In the genomic region with DNA sequence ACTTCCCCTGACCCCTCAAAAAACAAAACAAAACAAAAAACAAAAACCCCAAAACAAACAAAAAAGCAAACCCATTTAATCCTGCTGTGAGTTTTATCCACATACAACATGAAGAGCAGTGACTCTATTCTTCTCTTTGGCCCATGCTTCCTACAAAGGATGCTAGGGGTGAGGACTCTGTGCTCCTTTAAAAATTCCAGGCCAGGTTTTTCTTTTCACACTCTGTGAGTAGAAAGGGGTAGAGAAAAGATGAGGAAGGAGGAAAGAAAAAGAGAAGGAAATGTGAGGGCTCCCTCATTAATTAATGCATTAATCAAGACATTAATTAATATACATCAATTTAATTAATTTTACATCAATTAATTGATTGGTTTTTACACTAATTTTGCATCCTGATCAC, we compare ENCODE assay signal across 26 mouse cellular contexts.
A peak's percentile ranks its signal among the peaks of the same experiment; 100 is the strongest.
DNase-seq lines count a peak whose midpoint lies in the region; ATAC-seq and TF ChIP-seq lines count a peak whose summit lies in the region.
"Had no signal": no experiment of that assay in that cellular context is flagged by ENCODE, and none has a peak within 500 bp of the region (broad histone marks: within the 10 kb centered on the region; RNA-seq: fewer than 3 reads in every experiment).

No protein-coding gene starts in this region.

- intact Hi-C loops in gastrocnemius, postnatal 14 days (cut with DNase I; ENCODE audit: low total_unique reads): no loop called here

- H3K4me1 ChIP-seq in forebrain, embryonic 10.5 days: no peaks in the 10 kb centered on the region
- no peaks in the 10 kb centered on the region for H3K4me1 ChIP-seq in forebrain, embryonic 11.5 days (replicated peaks; ENCODE audit: control insufficient read depth, insufficient read depth, low read length)
- H3K4me1 ChIP-seq in cerebellum, adult 2 months (ENCODE audit: control insufficient read depth, insufficient read depth, low read length): no peaks in the 10 kb centered on the region
- H3K4me1 ChIP-seq: embryonic facial prominence, embryonic 12.5 days; embryonic facial prominence, embryonic 15.5 days had no signal

- no peak for TF ChIP-seq CTCF in cerebellum, adult 2 months (IDR thresholded peaks at IDR 0.05; ENCODE audit: borderline replicate concordance, insufficient read depth, low read depth, low read length)

- H3K4me3 ChIP-seq in forebrain, embryonic 10.5 days: no peak overlapping the region
- no peak overlapping the region for H3K4me3 ChIP-seq in forebrain, embryonic 11.5 days (ENCODE audit: low read depth, low read length)
- H3K4me3 ChIP-seq in cerebellum, adult 2 months (replicated peaks; ENCODE audit: insufficient read depth, low read depth, low read length): no peak overlapping the region
- H3K4me3 ChIP-seq: embryonic facial prominence, embryonic 12.5 days; embryonic facial prominence, embryonic 15.5 days; forebrain, embryonic 13.5 days; hindbrain, embryonic 13.5 days had no signal

- H3K4me2 ChIP-seq in forebrain, embryonic 11.5 days (ENCODE audit: low read depth, low read length, severe bottlenecking): no peak overlapping the region
- H3K4me2 ChIP-seq: embryonic facial prominence, embryonic 12.5 days; embryonic facial prominence, embryonic 15.5 days; forebrain, embryonic 13.5 days; heart, embryonic 11.5 days; hindbrain, embryonic 13.5 days had no signal

- H3K9ac ChIP-seq in forebrain, embryonic 11.5 days (ENCODE audit: low read length): no peak overlapping the region
- H3K9ac ChIP-seq: embryonic facial prominence, embryonic 12.5 days; embryonic facial prominence, embryonic 15.5 days; forebrain, embryonic 13.5 days; hindbrain, embryonic 13.5 days had no signal

- no peaks in the 10 kb centered on the region for H3K27me3 ChIP-seq in forebrain, embryonic 10.5 days (ENCODE audit: poor library complexity, severe bottlenecking)
- no peaks in the 10 kb centered on the region for H3K27me3 ChIP-seq in forebrain, embryonic 11.5 days (ENCODE audit: control insufficient read depth, insufficient read depth, low read length)
- H3K27me3 ChIP-seq in cerebellum, adult 2 months (ENCODE audit: control insufficient read depth, insufficient read depth, low read length): no peaks in the 10 kb centered on the region
- H3K27me3 ChIP-seq: embryonic facial prominence, embryonic 12.5 days; embryonic facial prominence, embryonic 15.5 days; forebrain, embryonic 13.5 days; hindbrain, embryonic 13.5 days had no signal

- no peak for DNase-seq in forebrain, embryonic 10.5 days (ENCODE audit: extremely low spot score, low spot score)
- DNase-seq in forebrain, embryonic 11.5 days (ENCODE audit: low spot score): no peak
- DNase-seq in ES-CJ7 (ENCODE audit: low read depth, low spot score) (peak; percentile 12), MN1 (ENCODE audit: low spot score) (peak; percentile 14)
- DNase-seq in retina, embryonic 14.5 days (ENCODE audit: low spot score): peak; percentile 30
- no peak for DNase-seq in cerebellum, adult 2 months
- DNase-seq in gastrocnemius, postnatal 14 days: no peak
- DNase-seq: adrenal gland, adult 2 months; adrenal gland, postnatal 25 days; cerebellum, adult 11-12 months; cerebellum, adult 9-10 months; cerebellum, postnatal 14 days; gastrocnemius, postnatal 10 days; heart, adult 11 months; kidney, adult 18-20 months had no signal

- H3K36me3 ChIP-seq in forebrain, embryonic 10.5 days (replicated peaks): no peaks in the 10 kb centered on the region
- H3K36me3 ChIP-seq in forebrain, embryonic 11.5 days (ENCODE audit: control insufficient read depth, insufficient read depth, low read length): no peaks in the 10 kb centered on the region
- H3K36me3 ChIP-seq: embryonic facial prominence, embryonic 12.5 days; embryonic facial prominence, embryonic 15.5 days; hindbrain, embryonic 13.5 days had no signal

- 0 out of 2 replicates have a peak overlapping the region, but pooled peaks have one; percentile 11 for H3K27ac ChIP-seq in forebrain, embryonic 10.5 days
- H3K27ac ChIP-seq in forebrain, embryonic 11.5 days (ENCODE audit: low read depth, low read length): no peak overlapping the region
- H3K27ac ChIP-seq in cerebellum, adult 2 months (ENCODE audit: insufficient read depth, low read length): no peak overlapping the region
- H3K27ac ChIP-seq: embryonic facial prominence, embryonic 12.5 days; embryonic facial prominence, embryonic 15.5 days; forebrain, embryonic 13.5 days; hindbrain, embryonic 13.5 days had no signal

- ATAC-seq in forebrain, embryonic 11.5 days (replicated peaks; ENCODE audit: low FRiP score): no peak
- ATAC-seq: CD4-positive, CD25-positive, alpha-beta regulatory T cell, adult 4 months; forebrain, embryonic 16.5 days; hindbrain, embryonic 16.5 days; inflammation-experienced regulatory T-cells, adult 6 months; intestine, embryonic 16.5 days; Patski had no signal

- H3K9me3 ChIP-seq in forebrain, embryonic 10.5 days: no peaks in the 10 kb centered on the region
- no peaks in the 10 kb centered on the region for H3K9me3 ChIP-seq in forebrain, embryonic 11.5 days (ENCODE audit: control insufficient read depth, low read length)
- H3K9me3 ChIP-seq: embryonic facial prominence, embryonic 12.5 days; embryonic facial prominence, embryonic 15.5 days; forebrain, embryonic 13.5 days; hindbrain, embryonic 13.5 days had no signal

- no peak for TF ChIP-seq POLR2A in cerebellum, adult 2 months (IDR thresholded peaks at IDR 0.05; ENCODE audit: borderline replicate concordance, insufficient read depth, low read length)

Comparison
In these comparisons a context has a peak if more than half of its experiments do, and no peak if none do; other contexts are left out.
1. DNase-seq: peak in ES-CJ7 (single experiment), MN1 (single experiment) and retina, embryonic 14.5 days (single experiment); none in forebrain, embryonic 10.5 days (single experiment), forebrain, embryonic 11.5 days (single experiment), cerebellum, adult 2 months (0 of 2) and gastrocnemius, postnatal 14 days (single experiment).